Mouse (Mus musculus) embryonic facial prominence, embryonic 11.5 days (tissue): ENCODE results near the gene Tagap. TPM values are rescaled to one million over a fixed set of nuclear protein-coding genes. Genes with fewer than 3 reads are reported as not detected.
"Not testable (repeated sequence)": the region's sequence is repeated elsewhere in the genome, so short reads cannot be mapped to it uniquely, and the experiment has no call there.

Source experiments
- ATAC-seq: fragments of 200-750 bp; cut with Nextera tagmentation; replicated peaks from 2 replicates; pipeline ENCODE4 v1.8.0; 2017; ENCODE audit warnings: low read depth; ENCODE audit not compliant: insufficient number of reproducible peaks, low FRiP score, low TSS enrichment
- DNase-seq: peaks from one replicate; pipeline ENCODE4 v3.0.0-alpha.2; 2015; ENCODE audit warnings: low spot score
- H3K27ac ChIP-seq: fragments of 300-500 bp; sonication (generic); replicated peaks from 2 replicates; pipeline ENCODE4 v1.5.1; 2014; ENCODE audit warnings: mild to moderate bottlenecking, low read depth, low read length, control low read depth
- H3K27me3 ChIP-seq: fragments of 300-500 bp; sonication (generic); 2 replicates; pipeline ENCODE4 v1.6.1; 2014; ENCODE audit warnings: mild to moderate bottlenecking, low read length, moderate library complexity, mixed read lengths; ENCODE audit not compliant: control insufficient read depth, insufficient read depth
- H3K36me3 ChIP-seq: fragments of 300-500 bp; sonication (generic); replicated peaks from 2 replicates; pipeline ENCODE4 v1.6.1; 2014; ENCODE audit warnings: low read depth, mild to moderate bottlenecking, low read length, moderate library complexity, mixed read lengths; ENCODE audit not compliant: control insufficient read depth, insufficient read depth
- H3K4me1 ChIP-seq: fragments of 300-500 bp; sonication (generic); 2 replicates; pipeline ENCODE4 v1.6.1; 2014; ENCODE audit warnings: low read length, mixed read lengths; ENCODE audit not compliant: control insufficient read depth, insufficient read depth
- H3K4me2 ChIP-seq: fragments of 300-500 bp; sonication (generic); 2 replicates; pipeline ENCODE4 v1.6.1; 2014; ENCODE audit warnings: low read depth, mild to moderate bottlenecking, control low read depth, low read length, moderate library complexity
- H3K4me3 ChIP-seq: fragments of 300-500 bp; sonication (generic); 2 replicates; pipeline ENCODE4 v1.5.1; 2014; ENCODE audit warnings: low read depth, low read length, control low read depth
- H3K9ac ChIP-seq: fragments of 300-500 bp; sonication (generic); replicated peaks from 2 replicates; pipeline ENCODE4 v1.6.1; 2014; ENCODE audit warnings: mild to moderate bottlenecking, control low read depth, low read length
- H3K9me3 ChIP-seq: fragments of 300-500 bp; sonication (generic); replicated peaks from 2 replicates; pipeline ENCODE4 v1.6.1; 2016; ENCODE audit warnings: mild to moderate bottlenecking, low read length, inconsistent platforms, mixed read lengths; ENCODE audit not compliant: control insufficient read depth
- whole genome bisulfite sequencing: fragments of 180-500 bp; shearing (Covaris S2); extraction: QIAGEN DNeasy Blood & Tissue Kit; methylation state at CpG from one replicate; pipeline ENCODE4 v1.1.7; 2014; 5-methylcytosine and 5-hydroxymethylcytosine counted together
- polyA plus RNA-seq: library from polyadenylated mRNA; unstranded; fragments of >200 nt; fragmentation: Nextera tagmentation; extraction: Ambion mirVana; gene quantifications from 2 replicates; pipeline ENCODE4 v1.2.1, GENCODE M21; 2014

Gene Tagap
- polyA plus RNA-seq, 1 experiment from 2014 or later: 0.65 TPM

GRCm38 (mm10) chr17:7931096-7931990, 5.5 kb downstream of the Tagap start:
- H3K4me1 ChIP-seq: no peaks in the 10 kb centered on the region
- no peaks in the 10 kb centered on the region for H3K36me3 ChIP-seq
- DNase-seq (peak; percentile 45), ATAC-seq (no peak)
- H3K4me2 ChIP-seq: no peak overlapping the region
- no peak overlapping the region for H3K4me3 ChIP-seq
- no peaks in the 10 kb centered on the region for H3K27me3 ChIP-seq
- H3K27ac ChIP-seq: no peak overlapping the region
- H3K9me3 ChIP-seq: no peaks in the 10 kb centered on the region
- 79% methylated on average over 13 of the region's 13 CpGs for WGBS
- H3K9ac ChIP-seq: no peak overlapping the region

DNA sequence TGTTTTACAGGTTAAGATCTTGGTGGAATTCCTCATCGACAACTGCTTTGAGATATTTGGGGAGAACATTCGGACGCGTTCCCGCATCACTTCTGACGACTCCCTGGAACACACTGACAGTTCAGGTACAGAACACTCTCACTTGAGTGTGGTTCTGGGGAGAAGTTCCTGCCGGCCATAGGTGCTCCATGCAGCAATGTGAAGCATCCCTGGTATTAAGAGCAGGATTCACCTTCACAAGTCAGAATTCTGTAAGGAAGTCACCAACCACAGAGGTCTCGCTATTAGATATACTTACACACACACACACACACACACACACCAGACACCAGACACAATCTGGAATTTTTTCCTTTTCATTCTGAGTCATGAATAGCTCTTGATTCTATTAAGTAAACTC, 6.3 kb downstream of the Tagap start:
- ATAC-seq, H3K27ac ChIP-seq, H3K27me3 ChIP-seq, H3K4me2 ChIP-seq, DNase-seq, H3K4me3 ChIP-seq, H3K9me3 ChIP-seq, H3K36me3 ChIP-seq, H3K9ac ChIP-seq, H3K4me1 ChIP-seq: not testable (repeated sequence)
- 68% methylated on average over 3 of the region's 8 CpGs for WGBS

- Histone ChIP-seq H3K4me3 (no peak overlapping the region), H3K4me1 (no peaks in the 10 kb centered on the region), H3K9me3 (no peaks in the 10 kb centered on the region), H3K9ac (no peak overlapping the region), H3K27ac (no peak overlapping the region), H3K4me2 (no peak overlapping the region), H3K36me3 (no peaks in the 10 kb centered on the region), H3K27me3 (no peaks in the 10 kb centered on the region)
- DNase-seq (peak; percentile 26), ATAC-seq (no peak)
- WGBS: 69% methylated on average over 8 of the region's 8 CpGs
Measured at GRCm38 (mm10) chr17:7939640-7940039, 13.8 kb downstream of the Tagap start.

GRCm38 (mm10) chr17:7945117-7946052, 19.6 kb downstream of the Tagap start, which contains the start of gene Rsph3a:
Rsph3a (plus strand) TSS chr17:7945614.
- peak within 1 kb of the TSS; percentile 60 for H3K9ac ChIP-seq
- H3K36me3 ChIP-seq, H3K4me1 ChIP-seq, H3K27me3 ChIP-seq, H3K9me3 ChIP-seq: not testable (repeated sequence)
- peak within 1 kb of the TSS; percentile 35 for H3K4me2 ChIP-seq
- peak within 1 kb of the TSS; percentile 47 for H3K27ac ChIP-seq
- peak; percentile 99 for ATAC-seq
- WGBS: 4% methylated on average over 52 of the region's 58 CpGs
- peak; percentile 91 for DNase-seq
- peak within 1 kb of the TSS; percentile 44 for H3K4me3 ChIP-seq

- H3K36me3 ChIP-seq, H3K9ac ChIP-seq, H3K4me1 ChIP-seq, DNase-seq, H3K27me3 ChIP-seq, H3K27ac ChIP-seq, ATAC-seq, H3K9me3 ChIP-seq: not testable (repeated sequence)
- Histone ChIP-seq H3K4me2 (peak overlapping the region; percentile 35; the same call in 1 of the 2 replicates), H3K4me3 (peak overlapping the region; percentile 44)
- 0% methylated on average over 7 of the region's 27 CpGs for WGBS
Measured at GRCm38 (mm10) chr17:7946053-7946627, 20.3 kb downstream of the Tagap start.

GRCm38 (mm10) chr17:7951333-7951732, 25.5 kb downstream of the Tagap start:
- H3K4me2 ChIP-seq, H3K9me3 ChIP-seq, ATAC-seq, H3K4me1 ChIP-seq, DNase-seq, H3K27ac ChIP-seq, H3K9ac ChIP-seq, H3K4me3 ChIP-seq, H3K27me3 ChIP-seq, H3K36me3 ChIP-seq: not testable (repeated sequence)
- no CpG with 5 or more reads among the region's 4 CpGs for WGBS

DNA sequence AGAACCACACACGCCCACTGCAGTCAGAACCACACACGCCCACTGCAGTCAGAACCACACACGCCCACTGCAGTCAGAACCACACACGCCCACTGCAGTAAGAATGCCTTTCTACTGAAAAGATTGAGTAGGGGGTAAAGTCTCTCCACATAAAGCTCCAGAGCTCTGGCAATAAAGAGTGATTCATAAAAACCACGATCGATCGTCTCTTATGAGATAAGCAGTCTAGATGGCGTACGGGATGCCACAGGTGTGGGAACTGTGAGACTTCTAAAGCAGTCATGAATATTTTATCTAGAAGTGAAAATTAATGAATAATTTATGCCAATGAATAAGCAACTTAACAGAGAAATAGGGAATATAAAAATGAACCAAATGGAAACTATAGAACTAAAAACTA, 31.4 kb downstream of the Tagap start:
- DNase-seq, H3K9ac ChIP-seq, H3K36me3 ChIP-seq, H3K4me3 ChIP-seq, H3K27me3 ChIP-seq, H3K4me1 ChIP-seq, H3K27ac ChIP-seq, H3K4me2 ChIP-seq, ATAC-seq, H3K9me3 ChIP-seq: not testable (repeated sequence)
- 92% methylated on average over 7 of the region's 9 CpGs for WGBS
